Mouse (Mus musculus) retina, postnatal 1 day (tissue): ENCODE measurements around the gene Wdr25.
A peak's percentile ranks its signal among the peaks of the same experiment; 100 is the strongest.

Experiments
- DNase-seq: peaks from one replicate; pipeline ENCODE4 v3.0.0-alpha.2; 2012

Gene Wdr25

GRCm38 (mm10) chr12:108993046-108993445 is 99.6 kb downstream of the Wdr25 start:
- DNase-seq: no peak

- DNase-seq: peak; percentile 89
Measured at GRCm38 (mm10) chr12:108994436-108995031, 101.1 kb downstream of the Wdr25 start.

GRCm38 (mm10) chr12:108995976-108996636 is 102.7 kb downstream of the Wdr25 start:
- no peak for DNase-seq

- DNase-seq: no peak
Measured at GRCm38 (mm10) chr12:108997249-108997648, 103.8 kb downstream of the Wdr25 start.

- no peak for DNase-seq
Measured at GRCm38 (mm10) chr12:109002978-109003377, 109.5 kb downstream of the Wdr25 start.

GRCm38 (mm10) chr12:109010070-109010649 is 116.7 kb downstream of the Wdr25 start:
- peak; percentile 27 for DNase-seq

- no peak for DNase-seq
Measured at GRCm38 (mm10) chr12:109022181-109022691, 128.8 kb downstream of the Wdr25 start.

- no peak for DNase-seq
Measured at GRCm38 (mm10) chr12:109022966-109023365, 129.5 kb downstream of the Wdr25 start.

GRCm38 (mm10) chr12:109023780-109024179 is 130.3 kb downstream of the Wdr25 start:
- DNase-seq: peak; percentile 64

- DNase-seq: no peak
Measured at GRCm38 (mm10) chr12:109037026-109037425, 143.6 kb downstream of the Wdr25 start.

GRCm38 (mm10) chr12:109038179-109038819 is 144.9 kb downstream of the Wdr25 start:
- DNase-seq: peak; percentile 60

- DNase-seq: no peak
Measured at GRCm38 (mm10) chr12:109039311-109039710, 145.9 kb downstream of the Wdr25 start.

- peak; percentile 56 for DNase-seq
Measured at GRCm38 (mm10) chr12:109044497-109044896, 151.1 kb downstream of the Wdr25 start.

- no peak for DNase-seq
Measured at GRCm38 (mm10) chr12:109045581-109045980, 152.2 kb downstream of the Wdr25 start.

- DNase-seq: no peak
Measured at GRCm38 (mm10) chr12:109049949-109050348, 156.5 kb downstream of the Wdr25 start.

GRCm38 (mm10) chr12:109053020-109053806 is 159.8 kb downstream of the Wdr25 start:
- peak; percentile 43 for DNase-seq

GRCm38 (mm10) chr12:109057736-109058135 is 164.3 kb downstream of the Wdr25 start:
- DNase-seq: no peak

- DNase-seq: no peak
Measured at GRCm38 (mm10) chr12:109058660-109059059, 165.2 kb downstream of the Wdr25 start.

GRCm38 (mm10) chr12:109067561-109068135 is 174.2 kb downstream of the Wdr25 start:
- peak; percentile 79 for DNase-seq

- DNase-seq: peak; percentile 65
Measured at GRCm38 (mm10) chr12:109068167-109068653, 174.8 kb downstream of the Wdr25 start, which contains the start of gene Begain. Gene Begain, minus strand, starts transcription at chr12:109068217.

GRCm38 (mm10) chr12:109068738-109069137 is 175.3 kb downstream of the Wdr25 start:
- no peak for DNase-seq

- no peak for DNase-seq
Measured at GRCm38 (mm10) chr12:109069751-109070150, 176.3 kb downstream of the Wdr25 start.
